Mouse (Mus musculus): Measurements from ENCODE around the gene Tm2d3.

The Tm2d3 gene

DNA sequence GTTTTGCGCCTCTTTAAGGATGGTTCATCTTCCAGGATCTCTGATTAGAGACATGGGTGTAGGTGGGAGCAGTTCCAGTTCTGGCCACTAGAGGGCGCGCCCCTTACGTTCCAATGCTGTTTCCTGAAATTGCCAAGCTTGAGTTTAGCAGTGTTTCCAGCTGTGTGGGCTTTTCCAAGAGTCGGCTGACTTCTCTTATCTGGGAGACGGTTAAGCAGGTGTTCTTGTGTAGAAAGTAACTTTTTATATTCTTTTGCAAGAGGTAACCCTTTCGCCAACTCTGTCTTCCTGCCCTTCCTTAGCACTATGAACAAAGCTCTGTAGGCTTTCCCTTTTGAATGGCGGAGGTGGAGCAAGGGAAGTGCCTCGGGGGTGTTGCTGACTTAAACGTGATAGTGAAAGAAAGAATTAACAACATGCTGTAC, 13.9 kb downstream of the Tm2d3 start:
- DNase-seq (ENCODE audit: low spot score in 2 of 2) = peak; percentile 54 to 86

DNA sequence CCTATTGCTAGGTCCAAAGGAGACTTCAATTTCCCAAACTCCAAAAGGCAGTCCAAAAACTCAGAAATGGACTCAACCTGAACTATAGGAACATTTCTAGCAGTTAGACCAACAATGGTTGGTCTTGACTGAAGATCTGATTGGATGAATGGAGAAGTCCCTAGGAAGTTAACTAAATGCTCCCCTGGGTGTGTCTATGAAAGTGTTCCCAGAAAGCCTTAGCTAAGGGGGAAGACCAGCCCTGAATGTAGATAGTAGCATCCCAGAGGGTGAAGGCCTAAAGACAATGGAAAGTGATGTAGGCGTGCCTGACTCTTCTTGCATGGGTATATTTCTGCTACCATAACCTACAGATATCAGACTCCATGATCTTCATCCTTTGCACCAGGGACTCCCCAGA, 17.5 kb downstream of the Tm2d3 start:
- no peak for DNase-seq (ENCODE audit: low spot score in 2 of 2)

GRCm38 (mm10) chr7:65710301-65710700, 19.3 kb downstream of the Tm2d3 start:
- DNase-seq (ENCODE audit: low spot score in 2 of 2) = no peak

DNA sequence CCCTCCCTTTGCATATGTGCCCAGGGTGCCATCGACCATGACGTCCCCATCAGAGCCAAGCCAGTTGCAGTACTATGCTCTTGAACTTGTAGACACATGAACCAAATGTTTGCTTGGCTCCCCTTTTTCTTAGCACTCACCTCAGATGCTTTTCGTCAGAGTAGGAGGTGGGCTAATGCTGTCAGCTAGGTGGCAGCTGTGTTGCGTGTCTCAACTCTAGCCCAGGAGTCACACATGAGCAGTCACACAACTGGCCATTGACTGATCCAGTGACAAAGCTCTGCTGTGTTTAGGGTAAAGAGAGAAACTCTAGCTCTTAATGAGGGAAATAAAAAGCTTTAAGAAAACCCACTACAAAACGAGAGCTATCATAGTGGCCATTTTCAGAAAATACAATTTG, 22.8 kb downstream of the Tm2d3 start:
- DNase-seq (ENCODE audit: low spot score in 2 of 2) = no peak

- DNase-seq (ENCODE audit: low spot score in 2 of 2) = no peak
These were observed 23.3 kb downstream of the Tm2d3 start for GRCm38 (mm10) chr7:65714304-65714703.

DNA sequence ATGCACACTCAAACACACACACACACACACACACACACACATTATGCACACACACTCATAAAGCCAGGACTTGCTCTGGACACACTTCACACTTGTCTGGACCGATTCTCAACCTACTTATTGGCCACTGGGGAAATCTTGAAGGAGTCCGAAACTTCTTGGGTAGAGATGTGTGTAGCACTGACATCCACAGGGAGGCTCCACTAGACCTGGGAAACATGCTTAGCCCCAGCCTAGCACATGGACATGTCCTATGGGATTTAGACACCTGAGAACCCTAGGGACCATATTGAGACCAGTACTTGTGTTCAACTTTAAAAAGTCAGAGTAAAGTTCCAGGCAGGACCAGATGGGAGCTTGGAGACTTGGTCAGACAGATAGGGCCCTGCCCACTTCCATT, 43.1 kb downstream of the Tm2d3 start:
- peak in 1 of 2 experiments; percentile 8 for DNase-seq (ENCODE audit: low spot score in 2 of 2)

- DNase-seq (ENCODE audit: low spot score in 2 of 2) = no peak
These were observed 44.3 kb downstream of the Tm2d3 start for GRCm38 (mm10) chr7:65735261-65735660.

- no peak for DNase-seq (ENCODE audit: low spot score in 2 of 2)
These were observed 46.5 kb downstream of the Tm2d3 start for GRCm38 (mm10) chr7:65737286-65738040.

DNA sequence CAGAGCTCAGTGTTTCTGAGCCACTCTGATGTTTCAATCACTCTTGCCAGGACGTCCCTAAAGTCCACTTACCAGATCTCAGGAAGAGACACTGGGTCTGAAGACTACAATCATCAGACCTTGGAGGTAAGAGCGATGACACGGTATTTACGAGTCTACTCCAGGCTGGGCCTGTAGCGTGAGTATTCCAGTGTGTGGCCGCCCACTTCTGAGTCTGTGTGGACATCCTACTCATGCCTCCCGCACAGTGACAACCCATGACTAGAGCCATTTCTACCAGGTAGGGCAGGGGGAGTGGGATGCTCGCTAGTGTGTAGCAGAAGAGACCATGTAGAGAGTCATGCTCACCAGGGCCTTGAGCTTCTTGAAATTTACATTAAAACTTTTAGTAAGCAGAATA, 51.9 kb downstream of the Tm2d3 start:
- DNase-seq (ENCODE audit: low spot score in 2 of 2) = no peak

GRCm38 (mm10) chr7:65747990-65748955, 57.3 kb downstream of the Tm2d3 start:
- no peak for DNase-seq (ENCODE audit: low spot score in 2 of 2)

All from frontal cortex, postnatal 14 days (tissue).